Mouse (Mus musculus): ENCODE measurements around the gene Kcne3.
A peak's percentile ranks its signal among the peaks of the same experiment; 100 is the strongest.

Gene Kcne3

GRCm38 (mm10) chr7:100182388-100182787 is 6.1 kb downstream of the Kcne3 start:
- no peak for DNase-seq

- DNase-seq, result peak; percentile 26
These were observed 11.3 kb downstream of the Kcne3 start for GRCm38 (mm10) chr7:100187601-100188000.

DNA sequence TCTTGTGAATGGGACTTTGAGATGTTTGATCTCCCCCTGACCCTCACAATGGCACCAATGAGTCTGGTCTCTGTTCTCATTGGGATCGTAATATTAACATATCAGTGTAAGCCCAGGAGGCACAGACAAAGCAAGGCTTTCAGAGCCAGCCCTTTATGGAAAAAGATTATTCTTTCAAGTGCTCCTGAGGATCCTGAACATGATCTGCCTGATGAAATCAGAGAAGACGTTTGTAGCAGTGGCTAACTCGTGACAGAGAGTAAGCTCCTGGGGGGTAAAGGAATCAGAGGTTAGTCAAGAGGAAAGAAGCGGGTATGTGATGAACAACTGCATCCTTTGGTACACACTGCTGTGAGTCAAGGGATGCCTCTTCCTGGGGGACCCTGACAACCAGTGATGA is 13.9 kb downstream of the Kcne3 start:
- no peak for DNase-seq

GRCm38 (mm10) chr7:100190778-100191177 is 14.5 kb downstream of the Kcne3 start:
- DNase-seq, result peak; percentile 55

GRCm38 (mm10) chr7:100201191-100201590 is 24.9 kb downstream of the Kcne3 start:
- DNase-seq, result no peak

GRCm38 (mm10) chr7:100203616-100204015 is 27.3 kb downstream of the Kcne3 start:
- DNase-seq, result no peak

DNA sequence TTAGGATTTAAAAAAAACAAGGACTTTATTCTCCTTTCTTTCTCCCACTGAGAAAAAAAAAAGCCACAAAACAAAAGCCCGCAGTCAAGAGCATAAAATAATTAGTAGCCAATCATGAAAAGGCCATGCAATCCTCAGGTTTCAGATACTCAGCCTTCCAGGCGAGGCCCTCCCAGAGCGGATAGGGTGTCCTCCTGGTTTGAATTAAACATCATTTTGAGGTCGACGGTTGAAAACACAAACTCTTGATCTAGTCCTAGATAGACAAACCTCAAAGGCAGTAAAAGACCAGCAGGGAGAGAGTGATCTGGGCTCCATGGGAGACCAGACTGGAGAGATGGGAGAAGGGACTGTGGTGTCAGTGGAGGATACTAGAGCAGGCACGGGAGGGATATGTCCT is 28.6 kb downstream of the Kcne3 start:
- no peak for DNase-seq

- DNase-seq, result no peak
These were observed 29.8 kb downstream of the Kcne3 start for GRCm38 (mm10) chr7:100206144-100206543.

DNA sequence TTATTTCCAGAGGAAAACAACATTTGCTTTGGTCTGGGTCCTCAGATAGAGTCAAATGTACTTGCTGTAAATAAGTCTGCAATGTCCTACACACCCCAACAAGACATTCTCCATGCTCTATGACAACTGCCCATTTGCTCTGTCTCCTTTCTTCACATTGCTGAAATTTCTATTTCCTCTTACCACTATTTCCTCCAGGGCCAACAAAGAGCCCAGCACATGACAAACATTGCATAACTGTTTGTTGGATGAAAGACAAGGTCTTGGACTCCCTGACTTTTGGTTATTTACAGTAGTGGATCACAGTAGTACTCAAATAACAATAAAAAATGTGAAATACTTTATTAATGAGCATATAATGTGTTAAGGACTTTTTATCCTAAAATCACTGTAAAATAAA is 31.6 kb downstream of the Kcne3 start:
- DNase-seq, result no peak

DNA sequence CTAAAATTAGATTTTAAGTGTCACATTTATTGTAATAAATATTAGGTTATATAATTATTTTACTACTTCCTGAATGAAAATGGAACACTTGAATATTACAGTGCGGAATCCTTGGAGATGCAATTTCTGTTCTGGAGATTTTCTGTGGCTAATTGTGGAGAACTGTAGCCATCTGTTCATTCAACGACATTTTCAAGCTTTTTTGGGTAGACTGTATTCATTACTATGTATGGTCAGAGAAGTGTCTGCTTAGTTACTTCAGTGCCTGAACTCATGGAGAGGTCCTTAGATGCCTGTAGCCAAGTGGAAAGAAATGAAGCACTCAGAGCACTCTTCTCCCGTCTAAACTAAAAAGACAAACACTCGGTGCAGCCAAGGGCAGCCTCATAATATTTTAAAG is 38.0 kb downstream of the Kcne3 start:
- no peak for DNase-seq

DNA sequence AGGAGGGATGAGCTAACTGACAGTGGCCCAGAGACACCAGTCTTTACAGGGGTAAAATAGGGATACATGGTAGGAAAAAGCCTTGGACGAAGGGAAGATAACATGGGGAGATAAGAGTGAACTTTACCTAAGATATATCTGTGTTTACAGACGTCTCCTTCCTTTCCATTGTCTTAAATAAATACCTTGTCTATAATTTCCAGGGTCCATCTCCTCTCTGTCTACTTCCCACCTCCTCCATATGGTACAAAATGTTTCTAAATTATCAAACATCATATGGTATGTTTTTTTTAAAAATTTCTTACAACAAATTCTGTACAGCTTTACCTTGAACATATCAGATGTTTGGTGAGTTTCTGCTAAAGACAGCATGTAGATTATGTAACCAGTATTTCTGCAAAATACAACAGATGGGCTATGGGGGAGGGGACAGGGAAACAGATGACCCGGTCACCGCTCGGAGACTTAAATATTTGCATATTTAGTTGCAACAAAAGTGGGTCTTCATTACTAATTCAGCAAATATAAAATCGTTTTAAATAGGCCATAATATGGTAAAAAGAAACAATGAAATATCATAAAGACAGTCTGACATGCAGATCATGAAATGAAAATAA is 38.9 kb downstream of the Kcne3 start:
- peak; percentile 61 for DNase-seq

- DNase-seq, result no peak
These were observed 39.7 kb downstream of the Kcne3 start for GRCm38 (mm10) chr7:100215976-100216375.

- DNase-seq, result no peak
These were observed 40.6 kb downstream of the Kcne3 start for GRCm38 (mm10) chr7:100216601-100217565.

- peak; percentile 96 for DNase-seq
These were observed 51.0 kb downstream of the Kcne3 start, which contains the start of gene Pgm2l1 for GRCm38 (mm10) chr7:100227158-100227875. Gene Pgm2l1, plus strand, starts transcription at chr7:100227394.

GRCm38 (mm10) chr7:100227896-100228525 is 51.7 kb downstream of the Kcne3 start:
- no peak for DNase-seq

DNA sequence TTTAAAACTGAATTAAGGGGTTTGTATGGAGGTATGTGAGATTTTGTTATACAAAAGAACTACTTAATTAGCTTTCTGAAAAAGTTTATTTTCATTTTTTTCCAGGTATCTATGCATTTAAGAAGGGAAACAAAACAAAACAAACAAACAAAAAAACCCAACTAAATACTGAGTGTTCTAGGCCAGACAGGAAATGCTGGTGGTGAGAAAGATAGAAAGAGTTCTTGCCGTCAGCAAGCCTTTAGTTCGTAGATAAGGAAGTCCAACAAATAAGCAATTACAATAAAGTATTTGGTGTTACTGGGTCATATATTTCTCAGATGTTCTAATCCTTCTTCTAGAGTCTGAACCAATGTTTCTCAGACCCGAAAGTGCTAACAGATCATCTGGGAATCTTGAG is 52.7 kb downstream of the Kcne3 start:
- no peak for DNase-seq

- no peak for DNase-seq
These were observed 54.3 kb downstream of the Kcne3 start for GRCm38 (mm10) chr7:100230646-100231045.

DNA sequence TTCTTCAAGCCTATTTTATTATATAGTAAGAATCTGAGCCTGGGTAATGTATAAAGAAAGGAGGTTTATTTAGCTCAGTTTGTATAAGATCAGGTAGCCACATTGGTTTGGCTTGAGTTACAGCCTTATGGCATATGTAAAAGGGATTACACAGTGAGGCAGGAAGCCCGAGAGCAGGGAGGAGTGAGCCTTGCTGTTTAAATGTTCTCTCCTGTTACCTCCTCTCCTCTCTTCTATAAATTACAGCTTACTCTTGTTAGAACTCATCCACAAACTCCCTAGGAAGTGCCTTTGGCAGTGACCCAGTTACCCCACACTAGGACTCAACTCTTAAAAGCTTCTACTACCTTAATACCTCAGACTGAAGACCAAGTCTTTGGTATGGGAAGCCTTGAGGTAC is 55.4 kb downstream of the Kcne3 start:
- no peak for DNase-seq

- no peak for DNase-seq
These were observed 57.4 kb downstream of the Kcne3 start for GRCm38 (mm10) chr7:100233681-100234080.

All from cerebellum, adult 11 months (tissue).